Mouse (Mus musculus): ENCODE measurements at regions not wholly inside any gene's neighbourhood (a gene's known extent, or its start where the extent isn't known, plus 50 kb on each side); places are given as distances from the start of the nearest gene placed in this dataset.
"Not testable (repeated sequence)": the region's sequence is repeated elsewhere in the genome, so short reads cannot be mapped to it uniquely, and the experiment has no call there.

GRCm38 (mm10) chr13:68167826-68168225 lies 304.7 kb downstream of the BC048507 start:
- TF ChIP-seq CTCF (conservative IDR thresholded peaks at IDR 0.05; ENCODE audit: insufficient read depth, insufficient read length, low read depth, low read length): peak; percentile 56

DNA sequence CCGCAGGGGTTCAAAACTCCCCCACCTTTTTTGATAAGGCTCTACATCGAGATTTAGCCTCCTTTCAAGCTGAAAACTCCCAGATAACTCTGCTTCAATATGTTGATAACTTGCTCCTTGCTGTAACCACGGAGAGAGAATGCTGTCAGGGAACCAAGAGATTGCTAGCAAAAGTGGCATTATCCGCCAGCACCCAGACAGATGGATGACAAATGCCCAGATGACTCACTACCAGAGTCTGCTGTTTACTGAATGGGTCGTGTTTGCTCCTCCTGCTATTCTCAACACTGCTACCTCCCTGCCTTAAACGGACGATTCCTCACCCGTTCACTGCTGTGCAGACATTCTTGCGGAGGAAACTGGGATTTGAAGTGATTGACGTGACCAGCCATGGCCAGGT lies 310.3 kb downstream of the BC048507 start:
- 80% methylated on average over 10 of the region's 10 CpGs for WGBS
- H3K36me3 ChIP-seq (ENCODE audit: control insufficient read depth, insufficient read depth, low read length); H3K4me3 ChIP-seq (ENCODE audit: insufficient read depth, low read depth, low read length); H3K4me1 ChIP-seq (ENCODE audit: control insufficient read depth, insufficient read depth, low read length); H3K27ac ChIP-seq (ENCODE audit: insufficient read depth, low read depth, low read length); DNase-seq; H3K27me3 ChIP-seq (replicated peaks; ENCODE audit: control insufficient read depth, insufficient read depth, low read length): not testable (repeated sequence)

More at GRCm38 (mm10) chr13:68167826-68168225, 304.7 kb downstream of the BC048507 start:
- H3K4me1 ChIP-seq (ENCODE audit: control insufficient read depth, insufficient read depth, low read length); H3K27ac ChIP-seq (ENCODE audit: insufficient read depth, low read depth, low read length); H3K4me3 ChIP-seq (ENCODE audit: insufficient read depth, low read depth, low read length); H3K27me3 ChIP-seq (replicated peaks; ENCODE audit: control insufficient read depth, insufficient read depth, low read length); H3K36me3 ChIP-seq (ENCODE audit: control insufficient read depth, insufficient read depth, low read length): not testable (repeated sequence)
- WGBS: 34% methylated on average over 6 of the region's 6 CpGs
- peak; percentile 28 for DNase-seq

Data from kidney, adult 2 months (tissue).